Mouse (Mus musculus) kidney, adult 2 months (tissue): Measurements from ENCODE around the gene Ebf1. TPM values are rescaled to one million over a fixed set of nuclear protein-coding genes. Genes with fewer than 3 reads are reported as not detected.

Source experiments
- DNase-seq: peaks from one replicate; pipeline ENCODE4 v3.0.0; 2021
- H3K27ac ChIP-seq: fragments of 200-500 bp; 2 replicates; pipeline ENCODE4 v1.5.1; 2012; ENCODE audit warnings: low read depth, low read length, control low read depth, inconsistent platforms; ENCODE audit not compliant: insufficient read depth
- H3K27me3 ChIP-seq: fragments of 200-500 bp; replicated peaks from 2 replicates; pipeline ENCODE4 v1.6.1; 2012; ENCODE audit warnings: mild to moderate bottlenecking, moderate library complexity, low read length, inconsistent platforms; ENCODE audit not compliant: control insufficient read depth, insufficient read depth
- H3K36me3 ChIP-seq: fragments of 200-500 bp; 2 replicates; pipeline ENCODE4 v1.6.1; 2012; ENCODE audit warnings: mild to moderate bottlenecking, moderate library complexity, low read length, inconsistent platforms; ENCODE audit not compliant: control insufficient read depth, insufficient read depth
- H3K4me1 ChIP-seq: fragments of 200-500 bp; 2 replicates; pipeline ENCODE4 v1.6.1; 2011; ENCODE audit warnings: low read length; ENCODE audit not compliant: control insufficient read depth, insufficient read depth
- H3K4me3 ChIP-seq: fragments of 200-500 bp; 2 replicates; pipeline ENCODE4 v1.5.1; 2011; ENCODE audit warnings: mild to moderate bottlenecking, low read depth, low read length, control low read depth; ENCODE audit not compliant: insufficient read depth
- CTCF ChIP-seq: fragments of 200-500 bp; conservative IDR thresholded peaks from 2 replicates; pipeline ENCODE4 v1.5.1; 2011; ENCODE audit warnings: low read depth, mild to moderate bottlenecking, control low read depth, low read length, moderate library complexity, mixed read lengths; ENCODE audit not compliant: insufficient read depth, insufficient read length
- POLR2A ChIP-seq: fragments of 200-500 bp; IDR thresholded peaks from one replicate; pipeline ENCODE4 v1.6.1; 2011; ENCODE audit warnings: low read depth, low read length, control low read depth
- WGBS: fragments of 180-500 bp; shearing (Covaris S2); methylation state at CpG from one replicate; pipeline ENCODE4 v1.1.7; 2018; 5-methylcytosine and 5-hydroxymethylcytosine counted together
- polyA plus RNA-seq: library from polyadenylated mRNA; depleted of rRNA; stranded (reverse); fragments of >200 nt; gene quantifications from 2 replicates; pipeline ENCODE4 v1.2.3, GENCODE M21; 2012

Ebf1 gene
- polyA plus RNA-seq, 1 experiment: 12.2 TPM

DNA sequence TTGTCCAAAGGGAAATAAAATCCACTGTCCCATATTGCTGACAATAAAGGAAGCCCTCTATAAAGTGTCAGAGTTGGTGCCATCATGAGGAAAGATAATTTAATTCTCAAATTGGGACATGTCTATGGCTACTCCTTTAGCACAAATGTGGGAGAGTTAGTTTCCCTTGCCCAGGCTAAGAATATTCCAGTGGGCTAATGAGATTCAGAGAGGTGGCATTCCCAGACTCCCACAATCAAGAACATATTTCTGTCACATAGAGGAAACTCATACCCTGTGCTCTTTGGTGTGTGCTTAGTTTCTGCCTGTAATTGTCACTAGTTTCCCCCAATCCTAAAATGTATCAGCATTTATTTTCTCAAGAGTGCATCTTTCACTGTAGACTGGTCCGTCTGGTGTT, 336.2 kb downstream of the Ebf1 start:
- Histone ChIP-seq H3K4me1 (no peaks in the 10 kb centered on the region), H3K27ac (no peak overlapping the region), H3K36me3 (no peaks in the 10 kb centered on the region), H3K4me3 (no peak overlapping the region), H3K27me3 (no peaks in the 10 kb centered on the region)
- WGBS: 78% methylated on average over 1 of the region's 1 CpGs
- no peak for DNase-seq
- TF ChIP-seq CTCF: no peak
- no peak for TF ChIP-seq POLR2A

DNA sequence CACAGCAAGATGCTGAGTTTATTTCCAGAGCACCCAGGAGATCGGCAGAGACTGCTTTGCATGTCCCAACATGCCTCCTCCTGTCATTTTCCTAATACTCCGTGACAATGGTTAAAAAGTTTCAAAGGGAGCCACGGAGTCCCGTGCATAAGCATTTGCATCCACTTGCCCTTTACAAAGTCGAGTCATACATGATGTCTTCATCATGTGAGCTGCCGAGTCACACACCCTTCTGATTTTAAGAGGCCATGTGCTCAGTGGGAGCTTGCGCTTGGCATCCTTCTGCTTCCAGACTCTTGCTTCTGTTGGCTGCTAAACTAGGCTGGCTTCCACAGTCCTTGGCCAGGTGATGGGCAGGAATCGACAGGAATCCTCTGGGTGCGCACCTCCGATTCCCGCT, 336.7 kb downstream of the Ebf1 start:
- no peaks in the 10 kb centered on the region for H3K36me3 ChIP-seq
- WGBS: 91% methylated on average over 11 of the region's 11 CpGs
- DNase-seq: no peak
- no peak overlapping the region for H3K4me3 ChIP-seq
- no peaks in the 10 kb centered on the region for H3K27me3 ChIP-seq
- no peak overlapping the region for H3K27ac ChIP-seq
- no peaks in the 10 kb centered on the region for H3K4me1 ChIP-seq
- TF ChIP-seq POLR2A: no peak
- TF ChIP-seq CTCF: no peak

DNA sequence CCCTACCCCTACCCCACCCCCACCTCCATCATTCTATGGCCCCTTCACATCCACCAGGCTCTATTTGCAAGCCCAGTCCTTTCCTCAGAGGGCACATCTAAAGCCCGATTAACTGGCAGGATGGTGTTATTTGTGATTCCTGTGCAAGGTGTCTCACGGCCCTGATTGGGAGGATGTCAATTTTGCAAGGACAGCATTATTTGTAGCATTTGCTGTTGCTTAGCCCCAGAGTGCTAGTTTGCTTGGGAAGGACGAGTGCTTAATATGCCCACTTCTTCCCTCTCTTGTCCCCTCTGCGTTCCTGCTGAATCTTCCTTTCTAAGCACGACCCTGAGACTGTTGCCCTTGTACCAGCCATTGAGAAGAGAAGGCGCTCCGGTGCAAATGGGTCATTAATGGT, 337.2 kb downstream of the Ebf1 start:
- Histone ChIP-seq H3K36me3 (no peaks in the 10 kb centered on the region), H3K27ac (no peak overlapping the region), H3K27me3 (no peaks in the 10 kb centered on the region), H3K4me1 (no peaks in the 10 kb centered on the region), H3K4me3 (no peak overlapping the region)
- no peak for DNase-seq
- no peak for TF ChIP-seq POLR2A
- no peak for TF ChIP-seq CTCF
- 82% methylated on average over 7 of the region's 7 CpGs for WGBS

DNA sequence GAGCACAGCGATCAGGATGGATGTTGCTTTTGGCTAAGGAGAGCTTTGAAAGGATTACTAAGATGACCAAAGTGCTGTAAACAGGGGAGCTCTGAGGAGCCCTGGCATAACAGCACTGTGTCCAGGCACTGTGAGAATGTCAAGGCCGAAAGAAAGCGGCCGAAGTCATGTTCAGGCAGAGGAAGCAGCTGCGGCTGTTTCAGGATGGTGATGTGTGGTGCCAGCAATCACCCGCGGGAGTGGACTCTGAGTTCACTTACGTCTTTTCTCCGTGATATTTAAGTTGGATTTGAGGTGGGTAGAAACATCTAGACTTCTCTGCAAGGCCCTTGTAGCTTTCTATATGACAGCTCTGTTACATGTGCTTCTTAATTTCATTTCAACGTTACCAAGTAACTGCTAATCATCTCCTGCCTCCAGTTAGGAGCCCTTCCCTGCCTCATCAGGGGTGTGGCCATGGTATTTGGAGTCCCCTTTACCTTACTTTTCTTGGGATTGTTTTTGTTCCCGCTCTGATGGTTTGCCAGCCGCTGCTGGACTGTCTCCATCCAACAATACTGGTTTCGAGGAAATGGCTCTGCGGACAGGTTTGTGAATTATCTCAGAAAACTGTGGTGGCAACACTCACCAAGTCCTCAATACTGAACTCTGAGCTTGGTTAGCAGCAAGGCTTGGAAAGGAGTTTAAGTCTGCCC, 345.8 kb downstream of the Ebf1 start:
- H3K27ac ChIP-seq: no peak overlapping the region
- no peak overlapping the region for H3K4me3 ChIP-seq
- H3K27me3 ChIP-seq: no peaks in the 10 kb centered on the region
- 83% methylated on average over 14 of the region's 14 CpGs for WGBS
- TF ChIP-seq CTCF (no peak), POLR2A (no peak)
- H3K36me3 ChIP-seq: no peaks in the 10 kb centered on the region
- no peak for DNase-seq
- no peaks in the 10 kb centered on the region for H3K4me1 ChIP-seq

DNA sequence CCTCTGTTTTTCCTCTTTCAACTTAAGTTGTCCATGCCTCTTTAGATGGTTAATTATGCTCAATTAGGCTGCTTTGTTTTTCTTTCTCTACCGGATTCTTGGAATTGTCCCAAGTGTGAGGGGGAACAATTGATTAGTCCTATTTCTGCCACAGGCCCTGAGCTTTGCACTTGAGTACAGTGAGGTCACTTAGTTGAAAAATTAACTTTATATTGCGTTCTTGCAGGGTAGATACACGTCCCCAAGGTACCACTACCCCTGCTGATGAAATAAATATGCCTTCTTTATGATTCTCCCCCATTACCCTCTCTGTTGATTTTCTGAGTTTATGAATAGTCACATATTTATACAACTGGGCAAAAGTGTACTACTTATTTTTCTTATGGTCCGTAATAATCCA, 351.9 kb downstream of the Ebf1 start:
- Histone ChIP-seq H3K4me1 (no peaks in the 10 kb centered on the region), H3K4me3 (no peak overlapping the region), H3K27me3 (no peaks in the 10 kb centered on the region), H3K27ac (no peak overlapping the region), H3K36me3 (no peaks in the 10 kb centered on the region)
- TF ChIP-seq CTCF: no peak
- no peak for TF ChIP-seq POLR2A
- DNase-seq: no peak
- 42% methylated on average over 4 of the region's 4 CpGs for WGBS

DNA sequence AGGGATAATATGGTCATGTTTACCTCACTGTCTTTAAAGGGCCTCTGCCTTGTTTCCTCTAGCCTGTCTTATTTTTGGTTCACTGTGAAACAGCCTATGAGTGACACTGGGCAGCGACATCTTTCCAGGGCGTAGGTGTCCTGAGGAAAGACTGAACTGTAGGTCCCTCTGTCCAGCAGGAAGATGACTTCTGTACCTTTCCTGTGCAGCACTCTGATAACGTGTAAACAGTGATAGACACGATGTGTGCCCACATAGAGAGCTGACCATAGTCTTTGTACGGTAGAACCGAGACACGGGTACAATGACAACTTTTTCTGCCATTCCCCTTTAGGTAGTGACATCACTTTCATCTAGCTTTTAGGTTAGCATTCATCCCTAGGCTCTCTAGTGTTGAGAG, 357.2 kb downstream of the Ebf1 start:
- no peaks in the 10 kb centered on the region for H3K27me3 ChIP-seq
- no peaks in the 10 kb centered on the region for H3K4me1 ChIP-seq
- peak; percentile 14 for DNase-seq
- WGBS: 76% methylated on average over 7 of the region's 7 CpGs
- peak overlapping the region; percentile 46; the same call in 1 of the 2 replicates for H3K27ac ChIP-seq
- TF ChIP-seq CTCF (no peak), POLR2A (no peak)
- no peak overlapping the region for H3K4me3 ChIP-seq
- H3K36me3 ChIP-seq: no peaks in the 10 kb centered on the region

DNA sequence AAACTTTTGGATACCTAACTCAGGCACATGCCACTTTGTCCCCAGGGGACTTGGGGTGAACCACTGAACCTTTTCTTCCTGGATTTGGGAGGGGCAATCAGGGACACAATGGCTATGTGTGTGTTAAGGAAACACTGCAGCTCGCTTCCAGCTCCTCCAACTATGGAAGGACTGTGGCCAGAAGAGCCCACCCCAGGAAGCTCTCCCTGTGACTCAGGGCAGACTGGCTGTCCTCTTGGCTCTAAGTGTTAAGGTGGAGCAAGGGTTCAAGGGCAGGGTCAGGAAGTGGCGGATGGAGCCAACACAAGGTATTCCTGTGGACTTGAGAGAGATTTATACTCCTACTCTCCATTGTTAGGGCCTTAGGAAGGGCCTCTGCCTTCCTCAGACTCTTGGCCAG, 358.0 kb downstream of the Ebf1 start:
- Histone ChIP-seq H3K27ac (peak overlapping the region; percentile 35; the same call in 1 of the 2 replicates), H3K4me1 (no peaks in the 10 kb centered on the region), H3K36me3 (no peaks in the 10 kb centered on the region), H3K4me3 (no peak overlapping the region), H3K27me3 (no peaks in the 10 kb centered on the region)
- WGBS: 46% methylated on average over 2 of the region's 2 CpGs
- TF ChIP-seq POLR2A (no peak), CTCF (no peak)
- DNase-seq: peak; percentile 89
